Mouse (Mus musculus): Measurements from ENCODE around the gene Ttc33. TPM values are rescaled to one million over a fixed set of nuclear protein-coding genes. Genes with fewer than 3 reads are reported as not detected.

Gene Ttc33
- total and polyA plus RNA-seq, 2 experiments from 2014 or later, result 47.3 to 50.8 TPM

GRCm38 (mm10) chr15:5142714-5143113 lies 42.6 kb upstream of the Ttc33 start:
- no peaks in the 10 kb centered on the region for H3K27me3 ChIP-seq (ENCODE audit: insufficient read depth, low read length)
- DNase-seq (no peak), ATAC-seq (no peak)
- no peak overlapping the region for H3K27ac ChIP-seq (ENCODE audit: low read depth, low read length)
- TF ChIP-seq CTCF (IDR thresholded peaks at IDR 0.05; ENCODE audit: low read depth), result no peak
- peak overlapping the region; percentile 58 for H3K4me2 ChIP-seq (ENCODE audit: low read depth)
- H3K9ac ChIP-seq, result no peak overlapping the region
- no peaks in the 10 kb centered on the region for H3K9me3 ChIP-seq (ENCODE audit: low read length)
- H3K36me3 ChIP-seq (ENCODE audit: insufficient read depth), result no peaks in the 10 kb centered on the region
- peak overlapping the region; percentile 93 for H3K4me3 ChIP-seq (ENCODE audit: low read depth, low read length)
- peaks cover 9% of the 10 kb centered on the region for H3K4me1 ChIP-seq (ENCODE audit: insufficient read depth)
- WGBS, result 65% methylated on average over 5 of the region's 5 CpGs

- peak; percentile 94 for ATAC-seq
These were observed 41.8 kb upstream of the Ttc33 start, which contains the start of gene Prkaa1 for GRCm38 (mm10) chr15:5143361-5144020. Gene Prkaa1, plus strand, starts transcription at chr15:5143861.

DNA sequence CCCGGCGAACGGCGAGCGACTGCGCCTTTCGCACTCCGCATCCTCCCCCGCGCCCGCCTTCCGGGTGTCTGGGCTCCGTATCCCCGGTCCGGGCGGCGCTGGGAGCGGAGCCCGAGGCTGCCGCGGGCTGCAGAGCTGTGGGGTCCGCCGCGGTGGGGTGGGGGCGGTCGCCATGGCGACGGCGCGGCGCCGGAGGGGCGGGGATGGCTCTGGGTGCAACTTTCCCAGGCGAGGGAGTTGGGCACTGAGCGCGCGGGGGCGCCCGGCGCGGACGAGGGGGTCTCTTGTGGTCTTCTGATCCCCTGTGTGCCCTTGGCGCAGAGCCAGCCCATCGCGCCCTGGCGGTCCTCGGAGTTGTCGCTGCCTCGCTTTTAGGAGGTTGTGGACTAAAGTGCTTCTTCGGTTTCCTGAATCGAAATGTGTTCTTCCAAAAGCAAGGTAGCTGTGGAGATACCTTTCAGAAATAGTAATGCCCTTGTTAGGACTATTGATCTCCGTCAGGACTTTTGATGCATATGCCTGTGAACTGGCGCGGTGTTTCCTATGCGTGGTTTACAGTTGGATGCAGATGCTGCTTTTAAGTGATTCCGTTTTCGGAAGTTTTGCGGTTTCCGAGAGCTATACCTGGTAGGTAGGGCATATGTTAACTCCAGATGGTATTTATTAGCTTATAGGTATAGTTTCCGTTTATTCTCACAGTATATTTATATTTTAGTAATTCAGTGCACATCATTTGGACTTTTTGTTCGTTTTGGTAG lies 41.1 kb upstream of the Ttc33 start:
- WGBS, result 3% methylated on average over 59 of the region's 61 CpGs
- Histone ChIP-seq H3K9me3 (ENCODE audit: low read length) (no peaks in the 10 kb centered on the region), H3K27me3 (ENCODE audit: insufficient read depth, low read length) (no peaks in the 10 kb centered on the region)

More at GRCm38 (mm10) chr15:5143361-5144020, 41.8 kb upstream of the Ttc33 start, which contains the start of gene Prkaa1:
- H3K9me3 ChIP-seq (ENCODE audit: low read length), result no peaks in the 10 kb centered on the region
- 1% methylated on average over 69 of the region's 80 CpGs for WGBS
- DNase-seq, result peak; percentile 86
- H3K27me3 ChIP-seq (ENCODE audit: insufficient read depth, low read length), result no peaks in the 10 kb centered on the region
- peak within 1 kb of the TSS; percentile 93 for H3K4me3 ChIP-seq (ENCODE audit: low read depth, low read length)
- peak within 1 kb of the TSS; percentile 91 for H3K9ac ChIP-seq
- H3K27ac ChIP-seq (ENCODE audit: low read depth, low read length), result peak within 1 kb of the TSS; percentile 90
- peaks cover 9% of the 10 kb centered on the region for H3K4me1 ChIP-seq (ENCODE audit: insufficient read depth)
- peak within 1 kb of the TSS; percentile 58 for H3K4me2 ChIP-seq (ENCODE audit: low read depth)
- no peaks in the 10 kb centered on the region for H3K36me3 ChIP-seq (ENCODE audit: insufficient read depth)
- TF ChIP-seq CTCF (IDR thresholded peaks at IDR 0.05; ENCODE audit: low read depth), result peak; percentile 21; the same call in 1 of the 2 replicates

DNA sequence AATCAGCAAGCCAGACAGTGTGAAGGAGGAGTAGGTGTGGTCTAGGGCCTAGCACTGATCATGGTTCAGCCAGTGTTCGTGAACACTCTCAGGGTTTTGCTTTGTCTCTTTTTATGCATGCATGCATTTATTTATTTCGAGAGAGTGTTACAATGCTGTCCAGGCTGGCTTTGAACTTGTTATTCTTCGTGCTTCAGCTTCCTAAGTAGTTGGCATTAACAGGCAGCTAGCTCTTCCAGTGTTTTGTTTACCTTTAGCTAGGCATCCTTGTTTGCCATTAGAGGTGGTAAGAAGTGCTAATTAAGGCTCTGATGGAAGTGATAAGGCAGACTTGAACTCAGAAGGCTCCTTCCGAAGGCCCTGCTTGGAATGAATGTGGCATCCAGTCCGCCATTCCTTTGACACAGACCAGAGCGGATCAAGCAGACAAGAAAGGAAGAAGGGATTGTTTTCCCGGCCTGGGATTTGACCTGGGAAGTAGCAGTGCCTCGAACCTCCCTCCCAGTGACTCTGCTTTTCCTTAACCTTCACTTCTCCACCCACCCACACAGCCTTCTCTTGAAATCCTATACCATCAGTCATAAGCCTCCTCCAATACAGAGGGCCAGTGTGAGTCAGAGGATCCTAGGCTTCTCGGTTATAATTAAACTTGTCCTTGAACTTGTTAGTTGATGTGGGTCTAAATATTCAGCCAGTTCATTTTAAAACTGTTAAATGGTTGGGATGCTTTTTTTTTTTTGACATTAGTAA lies 40.0 kb upstream of the Ttc33 start:
- TF ChIP-seq CTCF (IDR thresholded peaks at IDR 0.05; ENCODE audit: low read depth), result no peak
- Histone ChIP-seq H3K4me2 (ENCODE audit: low read depth) (peak overlapping the region; percentile 58), H3K27me3 (ENCODE audit: insufficient read depth, low read length) (no peaks in the 10 kb centered on the region), H3K27ac (ENCODE audit: low read depth, low read length) (no peak overlapping the region), H3K4me1 (ENCODE audit: insufficient read depth) (peaks cover 12% of the 10 kb centered on the region), H3K4me3 (ENCODE audit: low read depth, low read length) (peak overlapping the region; percentile 93; the same call in 1 of the 2 replicates), H3K9me3 (ENCODE audit: low read length) (no peaks in the 10 kb centered on the region), H3K36me3 (ENCODE audit: insufficient read depth) (no peaks in the 10 kb centered on the region), H3K9ac (no peak overlapping the region)
- WGBS, result 38% methylated on average over 9 of the region's 9 CpGs
- no peak for DNase-seq
- no peak for ATAC-seq

More for the DNA sequence above, 41.1 kb upstream of the Ttc33 start:
- DNase-seq (peak; percentile 82), ATAC-seq (peak; percentile 91)
- peak overlapping the region; percentile 93 for H3K4me3 ChIP-seq (ENCODE audit: low read depth, low read length)
- peak overlapping the region; percentile 91 for H3K9ac ChIP-seq
- H3K4me2 ChIP-seq (ENCODE audit: low read depth), result peak overlapping the region; percentile 58
- TF ChIP-seq CTCF (IDR thresholded peaks at IDR 0.05; ENCODE audit: low read depth), result peak; percentile 58
- H3K36me3 ChIP-seq (ENCODE audit: insufficient read depth), result no peaks in the 10 kb centered on the region
- H3K4me1 ChIP-seq (ENCODE audit: insufficient read depth), result peaks cover 9% of the 10 kb centered on the region
- peak overlapping the region; percentile 90 for H3K27ac ChIP-seq (ENCODE audit: low read depth, low read length)

- no peak for DNase-seq
- Histone ChIP-seq H3K27me3 (ENCODE audit: insufficient read depth, low read length) (no peaks in the 10 kb centered on the region), H3K9ac (no peak overlapping the region), H3K27ac (ENCODE audit: low read depth, low read length) (no peak overlapping the region), H3K36me3 (ENCODE audit: insufficient read depth) (no peaks in the 10 kb centered on the region), H3K9me3 (ENCODE audit: low read length) (no peaks in the 10 kb centered on the region), H3K4me1 (ENCODE audit: insufficient read depth) (peaks cover 12% of the 10 kb centered on the region), H3K4me3 (ENCODE audit: low read depth, low read length) (no peak overlapping the region), H3K4me2 (ENCODE audit: low read depth) (no peak overlapping the region)
- no peak for ATAC-seq
- 41% methylated on average over 4 of the region's 4 CpGs for WGBS
- no peak for TF ChIP-seq CTCF (IDR thresholded peaks at IDR 0.05; ENCODE audit: low read depth)
These were observed 36.1 kb upstream of the Ttc33 start for GRCm38 (mm10) chr15:5149187-5149586.

- 91% methylated on average over 6 of the region's 6 CpGs for WGBS
- ATAC-seq, result no peak
These were observed 33.2 kb upstream of the Ttc33 start for GRCm38 (mm10) chr15:5152171-5152570.

More at GRCm38 (mm10) chr15:5152171-5152570, 33.2 kb upstream of the Ttc33 start:
- Histone ChIP-seq H3K27ac (ENCODE audit: low read depth, low read length) (no peak overlapping the region), H3K36me3 (ENCODE audit: insufficient read depth) (no peaks in the 10 kb centered on the region), H3K27me3 (ENCODE audit: insufficient read depth, low read length) (no peaks in the 10 kb centered on the region), H3K4me3 (ENCODE audit: low read depth, low read length) (no peak overlapping the region), H3K4me1 (ENCODE audit: insufficient read depth) (peaks cover 3% of the 10 kb centered on the region; the same call in 1 of the 2 replicates), H3K9ac (no peak overlapping the region), H3K9me3 (ENCODE audit: low read length) (no peaks in the 10 kb centered on the region), H3K4me2 (ENCODE audit: low read depth) (no peak overlapping the region)
- no peak for TF ChIP-seq CTCF (IDR thresholded peaks at IDR 0.05; ENCODE audit: low read depth)
- DNase-seq, result no peak
